Mouse (Mus musculus) CH12.LX (cell line): ENCODE results near the gene Nek1. TPM values are rescaled to one million over a fixed set of nuclear protein-coding genes. Genes with fewer than 3 reads are reported as not detected.

Source experiments
- DNase-seq: peaks from one replicate; pipeline ENCODE4 v3.0.0-alpha.2; 2013; ENCODE audit errors: extremely low read depth
- H3K27ac ChIP-seq: 2 replicates; pipeline ENCODE4 v1.5.1; 2012; ENCODE audit warnings: low read depth, mild to moderate bottlenecking, control low read depth, moderate library complexity; ENCODE audit not compliant: insufficient read depth
- H3K27me3 ChIP-seq: replicated peaks from 2 replicates; pipeline ENCODE3; 2012; ENCODE audit warnings: inconsistent platforms
- H3K36me3 ChIP-seq, 2 experiments: replicated peaks in 1 of 2; 2 replicates each; pipeline versions ENCODE3 to v1.6.1; 2012; ENCODE audit warnings: inconsistent platforms in 1 of 2, low read length in 1 of 2, mild to moderate bottlenecking in 1 of 2, mixed read lengths in 1 of 2, moderate library complexity in 1 of 2; ENCODE audit not compliant: control insufficient read depth in 1 of 2, insufficient read depth in 1 of 2
- H3K4me1 ChIP-seq, 2 experiments: 2 replicates each; pipeline ENCODE4 v1.6.1; 2012; ENCODE audit warnings: inconsistent platforms in 1 of 2, moderate library complexity in 1 of 2; ENCODE audit not compliant: insufficient read depth in 2 of 2, control insufficient read depth in 1 of 2
- H3K4me2 ChIP-seq: 2 replicates; pipeline ENCODE4 v1.6.1; 2012; ENCODE audit warnings: low read depth, mild to moderate bottlenecking, control low read depth; ENCODE audit not compliant: poor library complexity, insufficient read depth, severe bottlenecking
- H3K4me3 ChIP-seq, 3 experiments: fragments of 150-350 bp in 1 of 3; sonication (generic) in 1 of 3; replicated peaks in 1 of 3; 2 replicates each; pipeline versions ENCODE3 to v1.5.1; 2011 to 2012; ENCODE audit warnings: low read depth in 2 of 3, low read length in 2 of 3, mild to moderate bottlenecking in 2 of 3, moderate library complexity in 2 of 3, control low read depth in 1 of 3, improper control_type of control experiment in 1 of 3, inconsistent platforms in 1 of 3, mixed read lengths in 1 of 3; ENCODE audit not compliant: poor library complexity in 1 of 3
- H3K79me2 ChIP-seq: replicated peaks from 2 replicates; pipeline ENCODE4 v1.6.1; 2012; ENCODE audit warnings: mild to moderate bottlenecking, moderate library complexity; ENCODE audit not compliant: control insufficient read depth, poor library complexity, insufficient read depth, severe bottlenecking; ENCODE audit errors: extremely low read depth
- H3K9ac ChIP-seq: 2 replicates; pipeline ENCODE4 v1.6.1; 2012; ENCODE audit warnings: low read depth, mild to moderate bottlenecking, control low read depth, moderate library complexity; ENCODE audit not compliant: insufficient read depth
- H3K9me3 ChIP-seq: replicated peaks from 2 replicates; pipeline ENCODE3; 2012; ENCODE audit warnings: low read length, inconsistent platforms, mixed read lengths
- BHLHE40 ChIP-seq: IDR thresholded peaks from 2 replicates; pipeline ENCODE4 v1.6.1; 2011; ENCODE audit warnings: mild to moderate bottlenecking, low read depth, low read length, improper control_type of control experiment
- CHD1 ChIP-seq: IDR thresholded peaks from 2 replicates; pipeline ENCODE4 v1.6.1; 2012; ENCODE audit warnings: low read depth, low read length, improper control_type of control experiment, inconsistent platforms
- CTCF ChIP-seq, 2 experiments: IDR thresholded peaks in 1 of 2; conservative IDR thresholded peaks in 1 of 2; 2 replicates each; pipeline ENCODE4 v1.5.1; 2011 to 2012; ENCODE audit warnings: low read depth in 2 of 2, low read length in 2 of 2, improper control_type of control experiment in 1 of 2, inconsistent platforms in 1 of 2, mild to moderate bottlenecking in 1 of 2, moderate library complexity in 1 of 2
- ELF1 ChIP-seq: IDR thresholded peaks from 2 replicates; pipeline ENCODE4 v1.6.1; 2014; ENCODE audit warnings: low read depth, mild to moderate bottlenecking, inconsistent platforms, low read length, improper control_type of control experiment
- EP300 ChIP-seq: IDR thresholded peaks from 2 replicates; pipeline ENCODE4 v1.6.1; 2011; ENCODE audit warnings: low read length, improper control_type of control experiment
- HCFC1 ChIP-seq: IDR thresholded peaks from 2 replicates; pipeline ENCODE4 v1.6.1; 2012; ENCODE audit warnings: low read depth, mild to moderate bottlenecking, inconsistent platforms, low read length, improper control_type of control experiment
- IRF4 ChIP-seq: IDR thresholded peaks from 2 replicates; pipeline ENCODE4 v1.6.1; 2014; ENCODE audit warnings: low read depth, mild to moderate bottlenecking, inconsistent platforms, low read length, improper control_type of control experiment
- JUN ChIP-seq: IDR thresholded peaks from 2 replicates; pipeline ENCODE4 v1.6.1; 2011; ENCODE audit warnings: low read depth, mild to moderate bottlenecking, low read length, improper control_type of control experiment, moderate library complexity; ENCODE audit not compliant: insufficient read depth
- JUND ChIP-seq: conservative IDR thresholded peaks from 2 replicates; pipeline ENCODE4 v1.6.1; 2011; ENCODE audit warnings: low read depth, low read length, improper control_type of control experiment
- MAFK ChIP-seq: IDR thresholded peaks from 2 replicates; pipeline ENCODE4 v1.6.1; 2011; ENCODE audit warnings: low read length, improper control_type of control experiment; ENCODE audit not compliant: insufficient replicate concordance
- MEF2A ChIP-seq: IDR thresholded peaks from 2 replicates; pipeline ENCODE4 v1.6.1; 2014; ENCODE audit warnings: low read depth, mild to moderate bottlenecking, inconsistent platforms, low read length, improper control_type of control experiment, borderline replicate concordance
- MXI1 ChIP-seq: IDR thresholded peaks from 2 replicates; pipeline ENCODE4 v1.6.1; 2011; ENCODE audit warnings: mild to moderate bottlenecking, low read depth, low read length, improper control_type of control experiment
- NELFE ChIP-seq: IDR thresholded peaks from 2 replicates; pipeline ENCODE4 v1.6.1; 2011; ENCODE audit warnings: low read depth, low read length, improper control_type of control experiment
- PAX5 ChIP-seq: IDR thresholded peaks from 2 replicates; pipeline ENCODE4 v1.6.1; 2012; ENCODE audit warnings: low read length, inconsistent platforms, mixed read lengths
- POLR2A ChIP-seq: IDR thresholded peaks from 2 replicates; pipeline ENCODE4 v1.6.1; 2011; ENCODE audit warnings: low read depth, mild to moderate bottlenecking, improper control_type of control experiment, low read length
- RAD21 ChIP-seq: IDR thresholded peaks from 2 replicates; pipeline ENCODE4 v1.6.1; 2011; ENCODE audit warnings: low read depth, mild to moderate bottlenecking, low read length, improper control_type of control experiment, moderate library complexity
- SIN3A ChIP-seq: IDR thresholded peaks from 2 replicates; pipeline ENCODE4 v1.6.1; 2012; ENCODE audit warnings: low read length, improper control_type of control experiment, inconsistent platforms
- SMC3 ChIP-seq: IDR thresholded peaks from 2 replicates; pipeline ENCODE4 v1.6.1; 2011; ENCODE audit warnings: low read depth, low read length, improper control_type of control experiment
- TBP ChIP-seq: conservative IDR thresholded peaks from 2 replicates; pipeline ENCODE4 v1.6.1; 2011; ENCODE audit warnings: low read depth, low read length, improper control_type of control experiment
- TCF12 ChIP-seq: IDR thresholded peaks from 2 replicates; pipeline ENCODE4 v1.6.1; 2014; ENCODE audit warnings: low read depth, mild to moderate bottlenecking, inconsistent platforms, low read length, improper control_type of control experiment
- UBTF ChIP-seq: IDR thresholded peaks from 2 replicates; pipeline ENCODE4 v1.6.1; 2012; ENCODE audit warnings: low read depth, mild to moderate bottlenecking, inconsistent platforms, low read length, improper control_type of control experiment, moderate library complexity
- USF2 ChIP-seq: conservative IDR thresholded peaks from 2 replicates; pipeline ENCODE4 v1.6.1; 2011; ENCODE audit warnings: low read depth, low read length, improper control_type of control experiment
- ZKSCAN1 ChIP-seq: IDR thresholded peaks from 2 replicates; pipeline ENCODE4 v1.6.1; 2012; ENCODE audit warnings: low read depth, inconsistent platforms, low read length, improper control_type of control experiment, borderline replicate concordance
- ZNF384 ChIP-seq: IDR thresholded peaks from 2 replicates; pipeline ENCODE4 v1.6.1; 2012; ENCODE audit warnings: low read depth, low read length, improper control_type of control experiment, inconsistent platforms
- dilution Hi-C: fragments of 300-500 bp; cut with MboI; formaldehyde crosslinking; loops from 2 replicates; pipeline ENCODE4 v1.14.3; 2020; ENCODE audit warnings: low sequenced_read_pairs; ENCODE audit not compliant: extremely low pct_unique_long_range_greater_than_20kb, extremely low pct_ligation_motif_present
- in situ Hi-C: fragments of 300-500 bp; cut with MboI; formaldehyde crosslinking; loops from 3 replicates; pipeline ENCODE4 v1.14.3; 2019; ENCODE audit warnings: low sequenced_read_pairs, low pct_ligation_motif_present, low pct_unique_long_range_greater_than_20kb, mixed read lengths
- polyA plus RNA-seq: library from polyadenylated mRNA; unstranded; fragments of >175 nt; gene quantifications from 2 replicates; pipeline ENCODE4 v1.2.1, GENCODE M21; 2012; ENCODE audit warnings: low read depth; ENCODE audit not compliant: insufficient read length
- total RNA-seq, 2 experiments: library from RNA; depleted of rRNA; stranded (reverse); fragments of 300-350 nt in 1 of 2; fragments of >200 nt in 1 of 2; gene quantifications; 2 replicates each; pipeline ENCODE4 v1.2.3; 2012 to 2014

Gene Nek1
- total and polyA plus RNA-seq, 3 experiments = 7.7 to 9.2 (median 9.1) TPM

DNA sequence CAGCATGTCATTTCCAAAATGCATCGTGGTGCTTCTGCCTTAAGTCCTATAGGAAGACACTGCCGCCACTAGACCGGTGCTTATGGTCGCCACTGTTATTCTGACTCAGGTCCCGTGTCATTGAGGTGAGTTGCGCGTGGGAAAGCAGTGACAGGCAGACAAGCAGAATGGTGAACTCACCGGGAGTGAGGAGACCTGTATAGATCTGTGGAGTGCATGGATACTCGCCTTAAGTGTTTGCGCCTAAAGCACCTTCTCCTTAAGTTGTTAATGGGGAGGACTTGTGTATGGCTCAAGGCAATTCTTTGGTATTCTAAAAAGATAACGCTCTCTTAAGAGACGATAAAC lies 618 bp downstream of the Nek1 start:
- in situ Hi-C loops (no loop called here), dilution Hi-C loops (no loop called here)
- no peaks in the 10 kb centered on the region for H3K27me3 ChIP-seq
- H3K9ac ChIP-seq = peak overlapping the region; percentile 55
- no peaks in the 10 kb centered on the region for H3K79me2 ChIP-seq
- peaks cover 2 to 22% of the 10 kb centered on the region in 2 experiments for H3K4me1 ChIP-seq
- no peak for TF ChIP-seq MAFK
- TF ChIP-seq ZNF384 = no peak
- no peak for TF ChIP-seq NELFE
- no peak for TF ChIP-seq EP300
- TF ChIP-seq BHLHE40 = no peak
- TF ChIP-seq UBTF = no peak
- TF ChIP-seq RAD21 = no peak
- TF ChIP-seq TCF12 = no peak
- no peak for TF ChIP-seq IRF4
- TF ChIP-seq MEF2A = no peak
- TF ChIP-seq ELF1 = no peak
- TF ChIP-seq POLR2A = no peak
- TF ChIP-seq MXI1 = no peak
- no peak for TF ChIP-seq SIN3A
- TF ChIP-seq TBP = no peak
- TF ChIP-seq USF2 = no peak
- no peak for TF ChIP-seq SMC3
- TF ChIP-seq JUN = no peak
- peaks cover 0 to 3% of the 10 kb centered on the region in 2 experiments for H3K36me3 ChIP-seq
- no peak for DNase-seq
- H3K4me3 ChIP-seq = peak overlapping the region; percentile 65 to 85 (median 82)
- H3K27ac ChIP-seq = 0 out of 2 replicates have a peak overlapping the region, but pooled peaks have one; percentile 54
- peak overlapping the region; percentile 45; the same call in 1 of the 2 replicates for H3K4me2 ChIP-seq
- peaks cover 3% of the 10 kb centered on the region for H3K9me3 ChIP-seq

DNA sequence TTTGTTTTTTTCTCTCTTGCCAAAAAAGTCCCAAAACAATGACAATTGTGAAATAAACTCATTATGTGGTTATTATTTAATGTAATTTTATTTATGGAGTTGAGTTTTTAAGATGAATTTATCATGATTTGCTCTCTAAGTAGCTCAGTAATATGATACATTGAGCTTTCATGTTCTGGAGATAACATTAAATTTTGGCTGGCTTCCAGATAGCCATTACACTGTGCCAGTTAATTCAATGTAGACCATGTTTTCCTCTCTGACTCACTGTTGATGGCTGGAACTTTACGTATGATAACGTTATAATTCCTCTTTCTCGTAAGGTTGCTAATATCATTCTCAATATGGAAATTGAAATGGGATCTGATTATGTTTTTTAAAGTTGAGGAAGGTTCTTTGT lies 3.5 kb downstream of the Nek1 start:
- peaks cover 0 to 3% of the 10 kb centered on the region in 2 experiments for H3K36me3 ChIP-seq
- in situ Hi-C loops = no loop called here
- dilution Hi-C loops = no loop called here
- DNase-seq = no peak
- no peak overlapping the region for H3K27ac ChIP-seq
- peaks cover 2 to 22% of the 10 kb centered on the region in 2 experiments for H3K4me1 ChIP-seq
- H3K79me2 ChIP-seq = no peaks in the 10 kb centered on the region
- no peaks in the 10 kb centered on the region for H3K27me3 ChIP-seq
- H3K9ac ChIP-seq = no peak overlapping the region
- H3K4me3 ChIP-seq = no peak overlapping the region
- H3K9me3 ChIP-seq = peaks cover 5% of the 10 kb centered on the region
- TF ChIP-seq ELF1 (no peak), POLR2A (no peak), BHLHE40 (no peak), TCF12 (no peak), EP300 (no peak), CTCF (conservative IDR thresholded peaks at IDR 0.05 in 1 of 2, IDR thresholded peaks at IDR 0.05 in 1 of 2; ENCODE audit: low read depth in 2 of 2, low read length in 2 of 2) (no peak), ZKSCAN1 (no peak), CHD1 (no peak), JUND (no peak), RAD21 (no peak), PAX5 (no peak), HCFC1 (no peak)
- no peak overlapping the region for H3K4me2 ChIP-seq
